Comparison of ENCODE assay signal across 30 mouse cellular contexts in genomic region chr6:90553682-90554081, GRCm38 (mm10). TPM values are rescaled to one million over a fixed set of nuclear protein-coding genes. Genes with fewer than 3 reads are reported as not detected.
DNase-seq lines count a peak whose midpoint lies in the region; ATAC-seq and TF ChIP-seq lines count a peak whose summit lies in the region.
"Had no signal": no experiment of that assay in that cellular context is flagged by ENCODE, and none has a peak within 500 bp of the region (broad histone marks: within the 10 kb centered on the region; RNA-seq: fewer than 3 reads in every experiment).

No protein-coding gene starts in this region.

- H3K9ac ChIP-seq in hindbrain, embryonic 14.5 days = no peak overlapping the region
- H3K9ac ChIP-seq in midbrain, embryonic 16.5 days (ENCODE audit: low read depth, low read length) = no peak overlapping the region
- H3K9ac ChIP-seq in midbrain, postnatal 0 days (replicated peaks; ENCODE audit: low read length, poor library complexity, severe bottlenecking) = no peak overlapping the region
- no peak overlapping the region for H3K9ac ChIP-seq in neural tube, embryonic 15.5 days (replicated peaks)
- H3K9ac ChIP-seq: embryonic facial prominence, embryonic 13.5 days; forebrain, embryonic 15.5 days; limb, embryonic 13.5 days; liver, embryonic 14.5 days; lung, embryonic 14.5 days had no signal

- H3K4me3 ChIP-seq in hindbrain, embryonic 14.5 days (replicated peaks; ENCODE audit: low read length) = no peak overlapping the region
- no peak overlapping the region for H3K4me3 ChIP-seq in hindbrain, embryonic 10.5 days
- no peak overlapping the region for H3K4me3 ChIP-seq in midbrain, embryonic 16.5 days (ENCODE audit: low read depth, low read length)
- no peak overlapping the region for H3K4me3 ChIP-seq in midbrain, postnatal 0 days (ENCODE audit: low read depth, low read length)
- no peak overlapping the region for H3K4me3 ChIP-seq in neural tube, embryonic 15.5 days (replicated peaks)
- H3K4me3 ChIP-seq: embryonic facial prominence, embryonic 13.5 days; forebrain, embryonic 10.5 days; forebrain, embryonic 15.5 days; layer of hippocampus, adult 2 months; left cerebral cortex, adult 2 months; limb, embryonic 13.5 days had no signal

- H3K27me3 ChIP-seq in hindbrain, embryonic 14.5 days (ENCODE audit: control insufficient read depth, insufficient read depth, low read length) = no peaks in the 10 kb centered on the region
- peaks cover 21% of the 10 kb centered on the region for H3K27me3 ChIP-seq in hindbrain, embryonic 10.5 days (ENCODE audit: insufficient read depth, poor library complexity, severe bottlenecking)
- no peaks in the 10 kb centered on the region for H3K27me3 ChIP-seq in midbrain, embryonic 16.5 days (ENCODE audit: control insufficient read depth, insufficient read depth, low read depth, low read length)
- H3K27me3 ChIP-seq in midbrain, postnatal 0 days (ENCODE audit: insufficient read depth, low read length) = no peaks in the 10 kb centered on the region
- H3K27me3 ChIP-seq in neural tube, embryonic 15.5 days (replicated peaks) = no peaks in the 10 kb centered on the region
- H3K27me3 ChIP-seq: embryonic facial prominence, embryonic 13.5 days had no signal

- WGBS in hindbrain, embryonic 14.5 days = 91% methylated on average over 5 of the region's 5 CpGs
- WGBS in hindbrain, embryonic 10.5 days = 89% methylated on average over 5 of the region's 5 CpGs
- WGBS in midbrain, embryonic 16.5 days = 94% methylated on average over 5 of the region's 5 CpGs
- 90% methylated on average over 5 of the region's 5 CpGs for WGBS in midbrain, postnatal 0 days
- WGBS in neural tube, embryonic 15.5 days = 89% methylated on average over 5 of the region's 5 CpGs

- no peaks in the 10 kb centered on the region for H3K9me3 ChIP-seq in hindbrain, embryonic 14.5 days (ENCODE audit: control insufficient read depth, low read length)
- H3K9me3 ChIP-seq in hindbrain, embryonic 10.5 days = no peaks in the 10 kb centered on the region
- no peaks in the 10 kb centered on the region for H3K9me3 ChIP-seq in midbrain, embryonic 16.5 days (replicated peaks; ENCODE audit: control insufficient read depth, low read length, poor library complexity, severe bottlenecking)
- H3K9me3 ChIP-seq in midbrain, postnatal 0 days (ENCODE audit: low read length) = no peaks in the 10 kb centered on the region
- no peaks in the 10 kb centered on the region for H3K9me3 ChIP-seq in neural tube, embryonic 15.5 days (replicated peaks)
- H3K9me3 ChIP-seq: embryonic facial prominence, embryonic 13.5 days; forebrain, embryonic 10.5 days; forebrain, embryonic 15.5 days; G1E; limb, embryonic 13.5 days had no signal

- no peak for TF ChIP-seq CTCF in midbrain, postnatal 0 days (IDR thresholded peaks at IDR 0.05)

- ATAC-seq in hindbrain, embryonic 14.5 days (ENCODE audit: low FRiP score) = no peak
- ATAC-seq in midbrain, embryonic 16.5 days = no peak
- no peak for ATAC-seq in midbrain, postnatal 0 days (ENCODE audit: low FRiP score)
- ATAC-seq in neural tube, embryonic 15.5 days (ENCODE audit: low FRiP score) = no peak
- ATAC-seq: forebrain, embryonic 15.5 days; inflammation-experienced regulatory T-cells, adult 6 months had no signal

- no peak overlapping the region for H3K27ac ChIP-seq in hindbrain, embryonic 14.5 days
- no peak overlapping the region for H3K27ac ChIP-seq in hindbrain, embryonic 10.5 days
- no peak overlapping the region for H3K27ac ChIP-seq in midbrain, embryonic 16.5 days (ENCODE audit: low read length)
- H3K27ac ChIP-seq in midbrain, postnatal 0 days (ENCODE audit: low read depth, low read length) = no peak overlapping the region
- no peak overlapping the region for H3K27ac ChIP-seq in neural tube, embryonic 15.5 days (replicated peaks)
- H3K27ac ChIP-seq: embryonic facial prominence, embryonic 13.5 days; forebrain, embryonic 10.5 days; forebrain, embryonic 15.5 days; layer of hippocampus, adult 2 months; left cerebral cortex, adult 2 months; limb, embryonic 13.5 days; liver, embryonic 14.5 days had no signal

- no peak for DNase-seq in hindbrain, embryonic 14.5 days (ENCODE audit: low spot score)
- no peak for DNase-seq in hindbrain, embryonic 10.5 days (ENCODE audit: low spot score)
- DNase-seq in kidney, adult 9 months = peak; percentile 67
- DNase-seq in kidney, postnatal 10 days = no peak
- DNase-seq in midbrain, postnatal 0 days (ENCODE audit: low spot score) = no peak
- DNase-seq in left cerebral cortex, adult 9 months (ENCODE audit: low spot score in 2 of 2) = no peak
- DNase-seq: adrenal gland, postnatal 14 days; cerebellum, adult 11 months; cerebellum, adult 9-10 months; gastrocnemius, postnatal 25 days; heart, adult 11 months; heart, postnatal 36 days; lung, embryonic 14.5 days; lung, postnatal 14 days; right cerebral cortex, adult 18-20 months; spleen, adult 18-20 months; thymus, postnatal 14 days had no signal

- 0 out of 2 replicates have a peak overlapping the region, but pooled peaks have one; percentile 41 for H3K4me2 ChIP-seq in hindbrain, embryonic 14.5 days (replicated peaks)
- 0 out of 2 replicates have a peak overlapping the region, but pooled peaks have one; percentile 2 for H3K4me2 ChIP-seq in midbrain, embryonic 16.5 days (ENCODE audit: low read length)
- no peak overlapping the region; the same call in 1 of the 2 replicates for H3K4me2 ChIP-seq in midbrain, postnatal 0 days (ENCODE audit: low read depth, low read length, poor library complexity, severe bottlenecking)
- H3K4me2 ChIP-seq in neural tube, embryonic 15.5 days = peak overlapping the region; percentile 47
- H3K4me2 ChIP-seq: embryonic facial prominence, embryonic 13.5 days; forebrain, embryonic 15.5 days; heart, embryonic 11.5 days; limb, embryonic 13.5 days; lung, embryonic 14.5 days; midbrain, embryonic 11.5 days had no signal

- no peaks in the 10 kb centered on the region for H3K4me1 ChIP-seq in hindbrain, embryonic 14.5 days (replicated peaks; ENCODE audit: control insufficient read depth, insufficient read depth, low read length)
- H3K4me1 ChIP-seq in hindbrain, embryonic 10.5 days (replicated peaks) = peaks cover 22% of the 10 kb centered on the region
- H3K4me1 ChIP-seq in midbrain, embryonic 16.5 days (ENCODE audit: control insufficient read depth, insufficient read depth, low read length) = no peaks in the 10 kb centered on the region
- no peaks in the 10 kb centered on the region for H3K4me1 ChIP-seq in midbrain, postnatal 0 days (ENCODE audit: insufficient read depth, low read length)
- H3K4me1 ChIP-seq in neural tube, embryonic 15.5 days = no peaks in the 10 kb centered on the region
- H3K4me1 ChIP-seq: embryonic facial prominence, embryonic 13.5 days; forebrain, embryonic 15.5 days; limb, embryonic 13.5 days had no signal

- H3K36me3 ChIP-seq in hindbrain, embryonic 14.5 days (replicated peaks; ENCODE audit: control insufficient read depth, insufficient read depth) = no peaks in the 10 kb centered on the region
- no peaks in the 10 kb centered on the region for H3K36me3 ChIP-seq in hindbrain, embryonic 10.5 days
- H3K36me3 ChIP-seq in midbrain, embryonic 16.5 days (ENCODE audit: control insufficient read depth, insufficient read depth, low read length) = no peaks in the 10 kb centered on the region
- H3K36me3 ChIP-seq in midbrain, postnatal 0 days (ENCODE audit: insufficient read depth, low read length) = no peaks in the 10 kb centered on the region
- no peaks in the 10 kb centered on the region for H3K36me3 ChIP-seq in neural tube, embryonic 15.5 days
- H3K36me3 ChIP-seq: embryonic facial prominence, embryonic 13.5 days; forebrain, embryonic 10.5 days; forebrain, embryonic 15.5 days; G1E; limb, embryonic 13.5 days had no signal

RNA-seq across cellular contexts. Expression of gene Slc41a3, which starts 50.8 kb away (rescaled TPM):
- 6.9 and 7.8 TPM in 2 replicates for polyA plus RNA-seq in hindbrain, embryonic 14.5 days (2014; fragmentation: Nextera tagmentation; extraction: Ambion mirVana)
- 2.8 and 3.6 TPM in 2 replicates for polyA plus RNA-seq in hindbrain, embryonic 10.5 days (2016; fragmentation: Nextera tagmentation; extraction: Ambion mirVana)
- 5.8 and 8.1 TPM in 2 replicates for polyA plus RNA-seq in midbrain, embryonic 16.5 days (2015; fragmentation: Nextera tagmentation; extraction: Ambion mirVana)
- 14.8 and 15.2 TPM in 2 replicates for total RNA-seq in midbrain, postnatal 0 days (2014; rRNA removed)
- polyA plus RNA-seq in midbrain, postnatal 0 days (2015; fragmentation: Nextera tagmentation; extraction: Ambion mirVana) = 14.4 and 14.9 TPM in 2 replicates
- 8.2 TPM in 2 replicates for polyA plus RNA-seq in neural tube, embryonic 15.5 days (2015; fragmentation: Nextera tagmentation; extraction: Ambion mirVana)
